Mouse (Mus musculus): ENCODE data around the gene Prrc2b.

The Prrc2b gene

GRCm38 (mm10) chr2:32162102-32162501 is 11.2 kb downstream of the Prrc2b start:
- DNase-seq (ENCODE audit: low spot score): no peak

DNA sequence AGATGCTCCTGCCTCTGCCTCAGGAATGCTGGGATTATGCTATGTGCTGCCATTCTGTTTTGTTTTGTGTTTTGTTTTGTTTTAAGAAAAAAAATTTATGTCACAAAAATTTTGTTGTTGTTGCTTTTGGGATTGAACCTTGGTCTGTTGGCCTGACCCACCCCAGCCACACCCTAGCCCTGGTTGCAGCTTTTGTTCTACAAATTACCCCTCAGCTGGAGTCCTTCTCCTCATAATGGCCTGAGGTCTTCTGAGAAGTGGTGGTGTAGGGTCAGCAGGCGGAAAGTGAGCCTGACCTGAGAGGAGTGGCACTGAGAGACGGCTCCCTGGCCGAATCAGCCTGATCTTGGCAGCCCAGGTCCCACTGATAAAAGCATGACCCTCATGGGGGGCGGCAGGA is 11.8 kb downstream of the Prrc2b start:
- no peak for DNase-seq (ENCODE audit: low spot score)

- DNase-seq (ENCODE audit: low spot score): no peak
Measured at GRCm38 (mm10) chr2:32163057-32163456, 12.2 kb downstream of the Prrc2b start.

DNA sequence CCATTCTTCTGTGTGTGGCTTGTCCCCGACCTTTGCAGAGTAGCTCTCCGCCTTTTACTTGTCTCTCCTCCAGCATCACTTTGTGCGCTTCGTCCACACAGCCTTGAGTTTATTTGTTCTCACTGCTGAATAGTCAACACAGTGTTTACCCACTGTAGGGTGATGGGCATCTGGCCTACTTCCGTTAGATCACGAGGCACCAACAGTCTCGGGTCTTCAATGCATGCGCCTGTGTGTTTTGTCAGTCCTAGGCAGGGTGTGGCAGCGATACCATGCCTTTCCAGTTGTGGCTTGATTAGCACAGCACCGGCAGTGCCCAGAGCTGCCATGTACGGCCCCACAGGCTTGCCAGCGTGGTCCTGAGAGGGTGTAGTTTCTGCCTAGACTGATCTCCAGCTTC is 13.6 kb downstream of the Prrc2b start:
- DNase-seq (ENCODE audit: low spot score): no peak

DNA sequence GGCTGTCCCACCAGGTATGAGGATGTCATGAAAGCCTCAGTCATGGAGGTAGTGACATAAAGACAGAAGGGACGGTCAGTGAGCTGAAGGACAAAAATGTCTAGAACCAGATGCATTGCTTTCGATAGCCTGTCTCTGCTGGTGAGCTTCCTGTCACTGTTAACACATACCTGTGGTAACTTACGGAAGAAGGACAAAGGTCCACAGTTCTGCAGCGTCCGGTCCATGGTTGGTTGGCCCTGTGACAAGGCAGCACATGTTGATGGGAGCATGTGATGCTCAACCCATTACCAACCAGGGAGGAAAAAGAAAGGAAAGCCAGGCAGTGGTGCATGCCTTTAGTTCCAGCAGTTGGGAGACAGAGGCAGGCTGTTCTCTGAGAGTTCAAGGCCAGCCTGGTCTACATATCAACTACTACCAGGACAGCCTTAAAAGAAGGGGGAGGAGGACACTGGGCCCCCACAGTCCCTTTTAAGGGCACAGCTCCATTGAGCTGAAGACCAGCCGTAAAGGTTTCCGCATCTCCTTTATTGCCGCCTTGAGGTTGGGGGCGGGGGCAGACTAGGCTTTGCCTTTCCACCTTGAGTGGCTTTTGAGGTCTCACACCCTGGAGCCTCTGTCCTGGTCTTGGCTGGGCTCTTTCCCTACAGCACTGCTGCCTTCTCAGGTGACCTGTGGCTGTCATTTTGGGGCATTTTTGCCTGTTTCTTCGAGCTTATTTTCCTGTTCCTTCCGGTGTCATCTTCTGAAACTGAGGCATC is 14.3 kb downstream of the Prrc2b start:
- no peak for DNase-seq (ENCODE audit: low spot score)

DNA sequence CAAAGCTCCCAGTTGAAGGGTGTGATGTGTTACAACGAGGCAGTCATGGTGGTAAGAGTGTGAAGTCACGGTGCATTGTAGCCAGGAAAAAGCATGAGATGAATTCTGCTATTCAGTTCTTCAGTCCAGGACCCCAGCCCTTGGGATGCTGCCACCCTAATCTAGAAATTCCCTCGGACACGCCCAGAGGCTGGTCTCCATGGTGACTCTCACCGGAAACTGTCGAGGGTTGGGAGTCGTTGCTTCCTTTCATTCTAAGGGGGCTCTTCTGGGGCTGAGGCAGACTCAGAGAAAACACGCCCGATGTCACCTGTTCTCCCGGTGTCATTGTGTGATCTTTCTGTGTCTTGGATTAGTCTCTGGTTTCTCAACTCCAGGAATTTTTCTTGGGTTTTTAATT is 15.7 kb downstream of the Prrc2b start:
- peak; percentile 40 for DNase-seq (ENCODE audit: low spot score)

DNA sequence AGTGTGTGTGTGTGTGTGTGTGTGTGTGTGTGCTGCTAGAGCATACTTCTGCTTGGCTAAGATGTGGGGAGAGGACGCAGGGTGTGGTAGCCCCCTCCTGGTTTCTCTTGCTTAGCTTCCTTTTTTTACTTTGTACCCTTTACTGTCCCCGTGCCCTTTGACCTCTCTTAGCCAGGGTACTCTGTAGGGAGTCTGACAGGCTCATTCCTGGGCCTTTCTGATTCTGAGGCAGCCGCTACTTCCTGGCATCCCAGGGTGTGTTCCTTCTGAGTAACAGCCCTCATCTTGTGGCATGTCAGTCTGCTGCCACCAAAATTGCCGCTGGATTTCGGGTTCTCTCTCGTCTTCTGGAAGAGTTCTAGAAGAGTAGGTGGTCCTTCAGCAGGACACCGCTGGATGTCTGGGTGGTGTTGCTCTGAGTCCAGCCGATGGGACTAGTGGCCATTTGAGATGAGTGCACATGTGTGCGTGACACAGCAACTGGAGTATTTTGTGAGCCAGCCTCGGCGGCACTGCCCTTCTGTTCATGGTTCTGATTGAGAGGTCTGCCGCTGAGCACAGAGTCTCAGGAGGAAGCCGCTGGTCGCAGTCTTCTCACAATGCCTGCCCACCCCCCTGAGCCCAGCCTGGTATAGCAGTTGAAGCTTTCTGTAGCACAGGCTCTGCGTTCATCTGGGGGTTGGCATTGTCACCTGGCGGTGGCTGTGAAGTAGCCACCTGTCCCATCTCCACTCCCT is 16.3 kb downstream of the Prrc2b start:
- DNase-seq (ENCODE audit: low spot score): peak; percentile 43

- DNase-seq (ENCODE audit: low spot score): peak; percentile 68
Measured at GRCm38 (mm10) chr2:32167819-32168218, 16.9 kb downstream of the Prrc2b start.

DNA sequence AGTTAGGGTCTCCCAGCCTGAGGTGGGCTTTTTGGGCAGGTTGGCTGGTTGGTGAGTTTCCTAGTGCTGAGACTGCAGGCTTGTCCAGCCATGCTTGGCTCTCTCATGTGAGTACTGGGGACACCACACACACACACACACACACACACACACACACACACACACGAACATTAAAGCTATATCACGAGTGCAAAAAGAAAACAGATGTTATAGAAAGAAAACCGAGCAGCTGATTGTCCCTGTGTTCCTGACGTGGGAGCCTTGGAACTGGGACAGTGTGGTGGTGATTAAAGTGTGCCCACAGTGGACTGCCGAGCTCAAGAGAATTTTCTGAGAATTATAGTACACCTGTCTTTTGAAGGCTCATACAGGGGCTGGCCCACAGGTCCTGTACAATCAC is 18.4 kb downstream of the Prrc2b start:
- no peak for DNase-seq (ENCODE audit: low spot score)

- peak; percentile 24 for DNase-seq (ENCODE audit: low spot score)
Measured at GRCm38 (mm10) chr2:32170010-32170409, 19.1 kb downstream of the Prrc2b start.

DNA sequence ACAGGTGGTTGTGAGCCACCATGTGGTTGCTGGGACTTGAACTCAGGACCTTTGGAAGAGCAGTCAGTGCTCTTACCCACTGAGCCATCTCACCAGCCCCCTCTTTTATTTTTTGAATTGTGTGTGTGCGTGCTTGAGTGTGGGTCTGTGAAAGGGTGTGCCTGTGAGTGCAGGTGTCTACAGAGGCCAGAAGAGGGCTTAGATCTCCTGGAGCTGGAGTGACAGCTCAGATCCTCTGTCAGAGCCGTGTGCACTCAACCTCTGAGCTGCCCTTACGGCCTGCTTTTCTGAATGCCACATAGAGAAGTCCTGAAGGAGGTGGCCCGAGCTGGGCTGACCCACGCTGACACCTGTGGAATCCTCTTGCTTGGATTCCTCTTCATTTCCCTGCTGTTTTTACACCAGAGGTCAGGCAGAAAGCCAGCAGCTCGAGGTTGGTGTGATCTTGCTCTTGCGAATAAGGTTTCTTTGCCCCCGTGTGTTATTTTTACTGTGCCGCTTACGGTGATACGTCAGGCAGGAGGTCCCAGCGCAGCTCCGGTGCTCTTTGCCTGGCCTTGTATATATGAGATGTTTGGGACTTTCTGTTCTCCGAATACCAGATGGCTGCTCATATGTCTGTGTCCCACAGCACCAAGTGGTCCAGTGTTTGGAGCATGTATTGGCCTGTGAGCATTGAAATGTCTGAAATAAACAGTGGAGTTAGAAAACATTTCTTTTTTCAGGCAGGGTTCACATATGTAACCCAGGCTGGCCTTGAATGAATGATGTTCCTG is 21.0 kb downstream of the Prrc2b start:
- no peak for DNase-seq (ENCODE audit: low spot score)

GRCm38 (mm10) chr2:32174170-32174741 is 23.4 kb downstream of the Prrc2b start:
- peak; percentile 72 for DNase-seq (ENCODE audit: low spot score)

- peak; percentile 24 for DNase-seq (ENCODE audit: low spot score)
Measured at GRCm38 (mm10) chr2:32175051-32175466, 24.2 kb downstream of the Prrc2b start.

- no peak for DNase-seq (ENCODE audit: low spot score)
Measured at GRCm38 (mm10) chr2:32175508-32175907, 24.6 kb downstream of the Prrc2b start.

GRCm38 (mm10) chr2:32176848-32177247 is 26.0 kb downstream of the Prrc2b start:
- no peak for DNase-seq (ENCODE audit: low spot score)

DNA sequence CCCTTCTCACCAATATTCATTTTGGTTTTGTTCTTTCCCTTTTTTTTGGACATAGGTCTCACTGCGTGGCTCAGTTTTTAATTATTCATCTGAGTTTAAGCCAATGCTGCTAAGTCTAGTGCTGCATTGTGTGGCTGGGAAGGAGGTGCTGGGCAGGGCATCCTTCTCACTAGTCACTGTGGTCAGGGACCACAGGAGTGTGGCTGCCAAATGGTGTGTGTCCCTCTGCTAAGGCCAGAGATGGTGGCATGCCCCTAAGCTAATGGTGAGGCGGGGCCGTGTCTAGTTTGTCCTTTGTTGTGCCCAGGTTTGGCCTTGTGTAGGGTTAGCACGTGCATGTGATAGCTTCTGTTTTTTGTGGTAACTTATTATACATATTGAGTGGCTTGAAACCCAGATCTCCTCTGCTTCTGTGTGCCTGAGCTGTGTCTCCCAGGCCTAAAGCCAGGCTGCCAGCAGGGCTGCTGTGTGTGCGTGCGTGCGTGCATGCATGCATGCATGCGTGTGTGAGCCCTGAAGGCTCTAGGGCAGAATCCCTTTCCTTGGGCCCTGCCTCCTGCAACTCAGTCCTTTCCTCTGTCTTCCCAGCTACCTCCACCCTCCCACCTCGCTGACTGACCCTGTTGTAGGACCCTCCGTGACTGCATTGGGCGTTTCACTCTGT is 26.6 kb downstream of the Prrc2b start:
- DNase-seq (ENCODE audit: low spot score): no peak

DNA sequence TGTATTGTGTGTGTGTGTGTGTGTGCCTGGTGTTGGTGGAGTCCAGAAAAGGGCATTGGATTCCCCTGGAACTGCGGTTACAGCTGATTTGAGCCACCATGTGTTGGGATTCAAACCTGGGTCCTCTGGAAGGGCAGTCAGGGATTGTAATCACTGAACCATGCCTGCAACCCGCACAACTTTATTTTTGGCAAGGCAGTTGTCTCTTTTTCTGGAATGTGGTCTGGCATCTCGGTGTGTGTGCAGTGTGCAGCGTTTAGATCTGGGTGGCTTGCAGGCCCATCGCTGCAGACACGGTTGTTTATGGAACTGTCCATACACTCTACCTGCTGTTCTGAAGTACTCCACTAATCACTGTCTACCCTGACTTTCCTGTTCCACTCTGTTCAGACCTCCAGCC is 28.5 kb downstream of the Prrc2b start:
- DNase-seq (ENCODE audit: low spot score): no peak

DNA sequence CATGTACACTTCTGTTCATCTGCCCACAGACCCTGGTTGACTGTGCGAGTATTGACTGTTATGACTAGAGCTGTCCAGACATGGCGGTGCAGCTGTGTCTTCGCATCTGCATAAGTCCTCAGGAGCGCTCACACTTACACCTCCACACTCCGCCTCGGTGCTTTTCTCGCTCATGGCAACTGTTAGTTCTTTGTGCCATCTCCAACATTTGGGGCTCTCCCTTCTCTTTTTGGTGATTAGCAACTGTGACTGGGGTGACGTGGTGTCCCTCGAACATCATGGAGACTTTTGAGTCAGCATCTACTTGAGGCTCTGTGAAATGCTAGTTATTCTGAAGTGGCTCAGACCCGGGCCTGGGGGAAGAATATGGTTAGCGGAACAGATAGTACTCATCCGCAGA is 29.2 kb downstream of the Prrc2b start:
- DNase-seq (ENCODE audit: low spot score): no peak

GRCm38 (mm10) chr2:32181364-32181763 is 30.5 kb downstream of the Prrc2b start:
- DNase-seq (ENCODE audit: low spot score): no peak

DNA sequence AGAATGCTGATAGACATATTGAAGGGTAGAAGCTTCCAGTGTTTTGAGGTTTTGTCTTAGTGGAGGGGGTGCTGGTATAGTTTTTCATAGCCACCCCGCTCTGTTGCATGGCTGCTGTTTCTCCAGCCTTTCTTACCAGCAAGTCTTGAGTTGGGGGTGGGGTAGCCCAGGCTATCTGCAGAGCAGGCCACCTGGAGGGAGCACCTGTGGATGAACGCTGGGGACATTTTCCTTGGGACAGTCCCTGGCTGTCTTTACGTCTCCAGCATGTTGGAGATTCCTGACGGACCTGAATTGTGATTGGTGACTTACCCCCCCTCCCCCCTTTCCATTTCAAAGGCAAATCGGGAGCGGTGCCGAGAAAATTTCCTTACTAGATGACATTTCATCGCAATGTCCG is 31.2 kb downstream of the Prrc2b start:
- no peak for DNase-seq (ENCODE audit: low spot score)

DNA sequence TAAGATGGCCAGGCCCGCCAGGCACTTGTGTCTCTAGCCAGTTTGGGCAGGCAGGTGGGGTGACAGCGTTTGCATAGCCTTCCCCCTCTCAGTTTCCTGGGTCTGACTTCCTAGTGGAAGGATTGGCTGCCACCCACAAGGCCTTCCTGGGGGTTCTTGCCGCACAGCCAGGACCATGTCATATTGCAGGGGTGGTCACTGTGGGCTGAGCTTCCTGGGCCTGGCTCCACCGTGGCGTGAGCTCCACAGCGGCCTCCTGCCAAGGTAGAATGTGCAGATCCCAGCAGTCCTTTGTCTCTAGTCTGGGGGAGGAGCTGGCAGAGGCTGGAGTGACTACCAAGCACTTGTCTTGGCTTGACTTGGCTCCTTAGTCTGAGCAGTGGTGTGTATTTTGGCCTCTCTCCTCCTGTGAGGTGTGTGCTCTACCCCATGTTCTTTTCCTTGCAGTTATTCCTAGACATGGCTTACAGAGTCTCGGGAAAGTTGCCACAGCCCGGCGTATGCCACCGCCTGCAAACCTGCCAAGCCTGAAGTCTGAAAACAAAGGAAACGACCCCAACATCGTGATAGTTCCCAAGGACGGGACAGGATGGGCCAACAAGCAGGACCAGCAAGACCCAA is 31.9 kb downstream of the Prrc2b start:
- no peak for DNase-seq (ENCODE audit: low spot score)

Measured in retina, embryonic 14.5 days (tissue).